Mouse (Mus musculus) cerebellum, postnatal 36 days (tissue): Measurements from ENCODE around the gene Pecam1.
A peak's percentile ranks its signal among the peaks of the same experiment; 100 is the strongest.
"Not testable (repeated sequence)": the region's sequence is repeated elsewhere in the genome, so short reads cannot be mapped to it uniquely, and the experiment has no call there.

Experiments used
- DNase-seq, 2 experiments: peaks; one replicate each; pipeline ENCODE4 v3.0.0; 2021 to 2022; ENCODE audit warnings: mixed read lengths in 2 of 2

Pecam1 gene

DNA sequence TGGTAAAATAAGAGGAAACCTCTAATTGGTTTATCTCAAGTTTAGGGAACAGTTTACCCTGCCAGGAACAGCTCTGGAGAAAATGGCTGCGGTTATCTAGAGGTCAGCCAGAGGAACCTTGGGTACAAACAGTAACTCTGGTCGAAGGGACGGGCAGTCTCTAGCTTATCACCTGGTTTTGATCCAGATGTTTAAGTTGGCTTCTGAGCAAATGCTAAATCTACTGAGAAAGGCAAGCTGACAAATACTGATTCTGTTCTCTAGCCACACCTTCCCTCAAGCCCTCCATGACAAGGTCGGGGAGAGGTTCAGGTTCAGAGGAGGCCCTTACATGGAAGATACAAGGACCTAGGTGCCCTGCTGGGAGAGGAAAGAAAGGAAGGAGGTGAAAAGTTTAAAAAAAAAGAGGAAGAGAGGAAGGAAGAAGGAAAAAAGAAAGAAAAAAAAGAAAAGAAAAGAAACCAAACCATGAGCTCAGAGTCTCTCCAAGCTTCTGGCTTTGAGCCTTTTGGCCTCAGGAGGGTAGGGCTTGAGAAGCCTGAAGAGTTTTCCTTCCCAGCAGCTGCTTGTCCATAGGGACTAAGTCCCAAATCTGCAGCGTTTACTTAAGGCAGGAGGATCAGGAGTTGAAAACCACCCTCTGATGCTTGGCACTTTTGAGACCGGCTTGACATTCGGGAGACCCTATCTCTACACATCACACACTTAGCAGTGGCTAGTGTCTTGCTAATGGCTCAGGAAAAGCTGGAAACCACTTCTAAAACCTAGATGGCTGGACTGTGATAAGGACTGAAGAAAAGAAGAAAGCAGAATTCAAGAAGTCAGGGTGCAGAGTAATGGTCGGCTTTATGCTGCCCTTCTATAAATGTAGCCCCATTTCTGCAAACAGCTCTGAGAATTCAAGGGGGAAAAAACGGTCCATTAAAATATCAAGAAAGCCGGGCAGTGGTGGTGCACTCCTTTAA lies 21.7 kb downstream of the Pecam1 start:
- DNase-seq, result no peak

DNA sequence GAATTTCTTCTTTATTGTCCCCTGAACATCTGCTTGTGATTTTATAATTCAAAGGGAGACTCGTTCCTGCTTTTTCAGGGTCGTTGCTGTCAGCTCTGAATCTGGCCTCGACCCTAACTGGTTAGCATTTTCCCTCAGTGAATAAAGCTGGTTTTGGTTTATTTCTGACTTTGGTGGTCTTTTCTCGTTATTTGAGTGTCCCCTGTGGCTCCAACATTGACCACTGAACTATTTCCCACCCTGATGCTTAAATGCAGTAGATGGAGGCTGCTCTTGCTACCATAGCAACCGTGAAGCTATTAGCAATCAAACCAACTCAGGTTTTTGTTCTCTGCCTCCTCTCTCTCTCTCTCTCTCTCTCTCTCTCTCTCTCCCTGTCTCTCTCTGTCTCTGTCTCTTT lies 22.5 kb downstream of the Pecam1 start:
- DNase-seq, result no peak

DNA sequence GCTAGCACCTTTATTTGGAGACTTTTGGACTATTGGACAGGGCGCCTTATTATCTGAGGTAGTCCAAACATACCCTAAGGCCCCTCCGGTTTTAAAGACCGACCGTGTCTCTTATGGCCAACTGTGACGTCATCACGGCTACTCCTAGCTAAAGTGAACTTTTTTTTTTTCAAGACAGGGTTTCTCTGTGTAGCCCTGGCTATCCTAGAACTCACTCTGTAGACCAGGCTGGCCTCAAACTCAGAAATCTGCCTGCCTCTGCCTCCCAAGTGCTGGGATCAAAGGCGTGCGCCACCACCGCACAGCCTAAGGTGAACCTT lies 25.6 kb downstream of the Pecam1 start:
- not testable (repeated sequence) for DNase-seq

DNA sequence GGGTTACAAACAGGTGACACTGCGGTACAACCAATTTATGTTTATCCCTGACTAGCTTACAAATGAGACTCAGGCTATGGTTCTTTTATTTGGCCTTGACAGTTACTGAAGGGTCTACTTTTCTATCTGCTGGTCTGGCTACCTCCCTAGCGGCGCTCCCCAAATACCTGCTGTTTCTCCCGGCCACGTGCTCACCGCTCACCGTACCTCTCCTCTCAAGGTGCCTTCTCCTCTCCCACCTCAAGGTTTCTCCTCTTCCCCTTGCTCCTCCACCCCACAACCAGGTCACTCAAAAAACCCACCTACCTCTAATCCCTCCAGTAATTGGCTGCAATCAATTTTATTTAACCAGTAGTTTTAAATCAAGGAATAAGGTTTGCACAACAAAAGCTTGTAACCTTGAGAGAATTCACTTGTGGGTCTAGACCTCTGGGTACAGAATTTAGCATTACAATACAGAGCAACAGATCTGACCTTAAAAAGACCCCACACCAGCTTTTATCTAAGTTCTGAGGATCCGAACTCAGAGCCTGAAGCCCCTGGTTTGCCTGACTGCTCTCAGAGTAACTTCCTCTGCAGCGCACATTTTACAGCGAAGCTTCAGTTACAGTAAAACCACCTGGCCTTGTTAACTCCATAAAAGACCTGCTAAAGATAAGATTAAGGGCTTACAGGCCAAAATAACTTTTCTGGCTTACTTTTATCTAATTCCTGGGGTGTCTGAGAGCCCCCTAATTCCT lies 26.1 kb downstream of the Pecam1 start:
- DNase-seq, result no peak

DNA sequence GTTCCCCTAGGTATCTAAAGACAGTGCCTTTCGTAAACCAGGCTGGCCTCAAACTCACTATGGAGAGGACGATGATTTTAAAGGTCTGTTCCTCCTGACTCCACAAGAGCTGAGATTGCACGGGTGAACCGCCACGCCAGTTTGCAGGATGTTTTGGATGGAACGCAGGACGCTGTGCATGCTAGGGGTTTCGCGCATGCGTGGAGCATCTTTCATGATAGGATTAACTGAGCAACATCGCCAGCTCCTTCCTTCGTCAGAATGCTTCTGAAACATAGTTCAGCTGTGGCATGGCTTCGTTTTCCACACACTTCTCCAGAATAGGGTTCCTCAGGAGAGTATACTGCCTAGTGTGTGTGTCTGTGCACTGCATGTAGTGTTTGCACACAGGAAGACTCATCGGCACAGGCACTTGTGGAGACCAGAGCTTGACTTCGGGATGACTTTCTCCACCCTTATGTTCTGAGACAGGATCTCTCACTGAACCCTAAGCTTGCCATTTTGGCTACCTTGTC lies 26.8 kb downstream of the Pecam1 start:
- DNase-seq, result peak; percentile 12 to 17

DNA sequence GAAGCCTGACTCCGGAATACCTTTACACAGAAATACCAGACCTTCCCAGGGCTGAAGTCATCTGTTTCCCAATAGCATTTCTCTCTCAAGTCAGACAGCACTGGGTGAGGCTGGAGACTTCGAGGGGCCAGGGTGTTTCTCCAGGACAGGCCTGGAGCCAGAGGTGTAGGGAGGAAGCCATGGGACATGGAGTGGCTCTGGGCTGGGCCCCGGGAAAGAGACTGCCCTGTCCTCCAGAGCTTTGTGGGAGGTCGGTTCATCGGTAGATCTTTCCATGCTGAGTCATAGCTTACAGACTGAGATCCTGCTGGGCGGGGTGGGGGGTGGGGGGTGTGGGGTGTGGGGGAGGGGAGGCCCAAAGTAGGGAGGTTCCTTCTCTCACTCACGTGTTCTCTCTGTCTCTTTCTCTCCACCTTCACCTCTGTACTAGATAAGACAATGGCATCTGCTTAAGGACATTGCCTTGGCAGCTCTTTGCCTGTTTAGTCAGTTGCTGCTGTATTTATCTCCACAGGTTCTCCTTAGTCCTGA lies 27.5 kb downstream of the Pecam1 start:
- DNase-seq, result no peak

DNA sequence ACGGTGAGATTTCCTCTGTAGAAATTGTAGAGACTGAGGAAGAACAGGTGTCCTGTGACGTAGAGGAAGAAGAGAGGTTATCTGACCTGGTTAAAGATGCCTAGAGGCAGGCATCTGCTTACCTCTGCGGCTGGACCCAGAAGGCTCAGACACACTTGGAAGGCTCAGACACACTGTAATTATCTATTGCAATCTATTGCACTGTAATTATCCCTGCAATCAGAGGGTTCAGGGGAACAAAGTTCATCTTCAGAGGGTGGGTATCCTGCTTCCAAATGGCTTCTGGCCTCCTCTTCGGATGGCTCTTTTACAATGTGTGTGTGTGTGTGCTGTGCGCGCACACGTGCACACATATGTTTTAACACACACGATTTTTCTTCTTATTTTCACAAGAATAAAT lies 30.0 kb downstream of the Pecam1 start:
- DNase-seq, result no peak

DNA sequence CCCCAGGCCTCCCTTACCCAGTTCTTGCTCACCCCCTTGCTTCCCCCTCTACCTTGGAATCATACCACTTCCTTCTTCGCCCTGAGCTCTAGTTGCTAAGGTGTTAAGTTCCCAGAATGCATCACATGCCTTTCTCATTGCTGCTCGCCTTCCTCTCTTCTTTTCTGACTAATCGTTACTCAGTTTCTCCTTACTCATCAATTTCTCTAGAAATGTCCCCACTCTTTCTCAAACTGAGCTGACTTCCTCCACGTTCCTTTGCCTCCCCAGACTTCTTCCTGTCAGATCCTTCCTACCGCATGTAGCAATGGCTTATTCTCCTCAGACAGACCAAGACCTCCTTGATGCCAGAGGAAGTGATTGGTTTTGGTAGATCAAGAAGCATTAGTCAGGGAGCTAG lies 33.9 kb downstream of the Pecam1 start:
- no peak for DNase-seq

DNA sequence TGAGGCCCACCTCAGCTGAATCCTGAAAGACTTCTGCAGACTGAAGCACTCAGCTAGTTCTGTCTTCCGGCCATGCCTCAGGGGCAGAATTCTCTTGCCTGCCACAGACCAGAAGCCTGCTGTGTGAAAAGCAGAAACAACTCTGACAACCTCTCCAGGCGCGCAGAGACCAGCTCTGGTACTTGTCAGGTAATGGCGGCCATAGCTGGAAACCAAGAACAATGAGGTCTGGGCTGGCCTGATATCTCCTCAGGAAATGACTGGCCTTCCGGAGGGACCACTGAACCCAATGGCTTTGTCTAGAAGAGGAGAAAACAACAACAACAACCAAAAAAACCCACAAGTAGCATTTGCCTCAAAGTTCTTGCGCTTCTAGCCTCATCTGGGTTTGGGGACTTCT lies 35.4 kb downstream of the Pecam1 start:
- no peak for DNase-seq

DNA sequence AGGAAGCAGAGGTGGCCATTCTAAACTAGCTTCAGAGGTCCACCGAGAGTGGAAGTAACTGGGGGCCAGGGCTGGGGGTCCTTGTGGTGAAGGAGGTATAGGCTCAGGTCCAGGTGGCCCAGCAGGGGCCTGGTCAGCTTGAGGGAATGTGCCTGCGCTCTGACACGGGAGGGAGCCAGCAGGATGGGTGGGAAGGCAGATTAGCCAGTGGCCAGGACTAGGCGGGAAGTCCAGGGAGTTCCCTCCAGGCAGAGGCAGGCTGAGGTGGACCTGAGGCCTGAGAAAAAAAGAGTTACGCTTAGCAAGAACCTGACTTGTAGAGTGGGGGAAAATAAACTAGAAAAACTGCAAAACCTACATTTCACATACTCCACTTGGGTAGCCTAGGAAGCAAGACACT lies 39.6 kb downstream of the Pecam1 start:
- no peak for DNase-seq

DNA sequence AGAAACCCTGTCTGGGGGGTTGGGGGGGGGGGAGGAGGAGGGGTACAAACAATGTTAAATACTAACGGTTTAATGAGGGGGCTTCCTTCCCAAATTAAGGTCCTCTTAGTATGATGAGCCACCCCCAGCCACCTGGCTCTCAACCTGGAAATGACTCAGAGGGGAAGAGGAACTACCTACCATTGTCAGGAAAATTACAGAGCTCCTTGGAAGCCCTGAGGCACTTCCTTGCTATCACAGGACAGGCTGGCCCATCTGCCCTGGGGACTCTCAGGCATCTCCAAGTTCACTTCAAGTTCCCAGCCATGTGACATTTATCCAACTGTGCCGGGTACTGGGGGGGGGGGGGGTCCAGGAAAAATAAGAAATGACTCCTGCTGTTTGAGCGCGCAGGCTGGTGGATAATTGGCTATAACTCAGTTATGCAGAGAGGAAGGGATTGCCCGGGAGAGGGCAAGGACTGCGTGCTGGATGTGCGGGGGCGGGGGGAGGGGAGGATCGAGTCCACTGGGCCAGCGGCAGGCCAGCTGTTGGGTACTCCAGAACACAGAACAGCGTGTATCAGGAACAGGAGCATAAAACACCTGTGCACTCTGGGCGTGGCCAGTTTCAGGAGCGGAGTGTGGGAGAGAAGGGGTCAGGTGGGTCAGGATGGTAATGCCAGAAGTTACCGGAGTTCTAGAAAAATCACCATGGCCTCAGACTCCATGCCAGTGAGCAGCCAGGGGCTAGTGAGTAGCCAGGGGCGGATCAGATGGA lies 41.0 kb downstream of the Pecam1 start:
- DNase-seq, result no peak

DNA sequence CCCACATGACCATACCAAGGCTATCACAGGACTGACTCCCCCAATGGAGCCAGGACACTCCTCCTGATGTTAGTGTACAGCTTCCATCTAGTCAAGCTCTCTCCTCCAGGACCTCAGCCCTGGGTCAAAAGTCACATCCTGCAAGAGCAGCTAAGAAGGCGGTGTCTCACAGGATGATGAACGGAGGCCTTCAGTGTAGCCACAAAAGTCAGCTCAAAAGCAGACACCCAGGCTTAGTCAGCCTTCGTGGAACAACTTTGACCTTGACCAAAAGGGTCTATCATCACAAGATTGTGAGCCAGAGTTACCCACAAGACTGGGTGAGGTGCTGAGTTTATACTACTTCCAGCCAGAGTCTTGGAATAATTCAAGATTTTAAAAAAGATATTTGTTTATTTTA lies 42.6 kb downstream of the Pecam1 start:
- no peak for DNase-seq

DNA sequence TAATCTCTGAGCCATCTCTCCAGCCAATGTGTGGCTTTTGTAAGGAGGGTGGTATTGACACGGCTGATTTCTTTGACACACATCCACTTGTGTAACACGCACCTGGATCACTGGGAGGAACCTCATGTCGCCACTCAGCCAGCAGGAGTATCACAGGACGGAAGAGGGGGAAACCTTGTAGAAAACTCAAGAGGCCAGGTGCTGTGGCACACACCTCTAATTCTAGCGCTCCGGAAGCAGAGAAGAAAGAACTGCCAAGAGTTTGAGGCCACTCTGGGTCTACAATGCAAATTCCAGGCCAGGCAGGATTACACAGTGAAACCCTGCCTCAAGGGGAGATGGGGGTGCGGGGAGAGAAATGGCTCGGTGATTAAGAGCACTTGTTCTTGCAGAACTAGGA lies 43.3 kb downstream of the Pecam1 start:
- DNase-seq, result no peak

DNA sequence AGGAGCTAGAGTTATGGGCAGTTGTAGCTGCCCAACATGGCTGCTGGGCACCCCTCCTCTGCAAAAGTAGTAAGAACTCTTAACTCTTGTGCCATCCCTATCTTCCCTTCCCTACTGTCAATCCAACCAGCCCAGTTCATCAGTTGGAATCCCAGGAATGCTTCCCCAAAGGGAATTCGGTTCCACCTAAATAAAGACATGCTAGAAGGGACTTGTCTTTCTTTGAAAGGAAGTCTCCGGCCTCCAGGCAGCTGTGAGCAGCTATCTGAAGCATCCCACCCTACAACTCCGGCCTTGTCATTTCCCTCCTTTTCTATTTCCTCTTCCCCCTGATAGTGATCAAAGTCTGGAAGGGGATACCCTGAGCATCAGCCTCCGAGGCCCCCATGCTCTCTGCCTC lies 44.2 kb downstream of the Pecam1 start:
- no peak for DNase-seq

DNA sequence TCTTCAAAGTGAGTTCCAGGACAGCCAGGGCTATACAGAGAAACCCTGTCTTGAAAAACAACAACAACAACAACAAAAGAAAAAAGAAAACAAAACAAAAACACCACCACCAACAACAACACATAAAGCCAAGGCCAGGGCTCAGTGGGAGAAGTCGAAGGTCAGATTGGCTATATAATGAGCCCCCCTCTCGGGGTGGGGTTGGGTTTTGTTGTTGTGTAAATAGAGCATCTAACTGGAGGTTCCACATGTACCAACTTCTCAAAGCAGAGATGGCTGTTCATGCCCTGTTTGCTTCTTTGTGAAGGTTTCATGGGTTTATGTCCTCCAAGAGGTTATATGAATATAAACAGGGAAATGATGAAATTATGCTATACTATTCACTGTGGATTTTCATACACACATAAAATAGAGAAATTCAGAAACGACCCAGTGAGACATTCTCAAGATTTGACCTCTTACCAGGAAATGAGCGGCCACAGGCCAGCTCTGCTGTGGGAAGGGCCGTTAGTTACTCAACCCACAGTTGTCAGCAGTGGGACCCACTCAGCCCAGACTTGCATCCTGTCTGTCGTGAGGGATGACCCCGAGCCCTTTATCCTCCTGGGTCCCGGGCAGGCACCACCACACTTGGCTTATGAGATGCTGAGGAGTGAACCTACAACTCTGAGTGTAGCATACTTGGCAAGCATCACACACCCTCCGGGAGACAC lies 45.9 kb downstream of the Pecam1 start:
- no peak for DNase-seq

DNA sequence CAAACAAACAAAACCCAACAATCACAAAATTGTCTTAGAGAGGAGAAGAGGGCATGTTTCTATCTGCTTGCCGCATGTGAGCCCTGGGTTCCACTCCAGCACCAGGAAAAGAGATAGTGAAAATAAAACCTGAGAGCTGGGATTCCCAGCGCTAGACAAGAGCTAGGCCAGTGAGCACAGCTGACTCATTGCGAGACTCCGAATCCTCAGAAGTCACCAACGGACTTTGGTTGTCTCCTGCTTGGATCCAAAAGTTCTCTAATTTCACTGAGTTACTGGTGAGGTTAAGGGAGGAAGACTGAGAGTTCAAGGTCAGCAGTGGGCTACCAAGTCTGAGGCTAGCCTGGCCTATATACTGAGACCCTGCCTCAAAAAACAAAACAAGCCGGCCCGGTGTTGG lies 46.5 kb downstream of the Pecam1 start:
- no peak for DNase-seq

DNA sequence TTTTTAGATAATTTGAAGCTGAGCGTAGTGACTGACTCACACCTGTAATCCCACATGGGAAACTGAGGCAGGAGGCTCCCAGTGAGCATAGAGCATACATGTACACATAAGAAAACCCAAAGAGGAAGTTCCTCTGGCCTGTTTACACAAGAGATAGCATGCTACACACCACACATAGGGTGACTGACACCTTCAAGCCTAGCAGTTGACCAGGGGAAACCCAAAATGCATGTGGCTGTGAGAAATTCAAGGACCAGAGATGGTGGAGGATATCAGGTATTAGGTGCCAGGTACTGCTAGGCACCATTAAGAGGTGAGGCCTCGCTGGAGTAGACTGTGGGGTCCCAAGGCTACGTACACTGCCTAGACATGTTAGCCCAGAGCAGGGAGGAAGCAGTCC lies 47.8 kb downstream of the Pecam1 start:
- DNase-seq, result no peak

DNA sequence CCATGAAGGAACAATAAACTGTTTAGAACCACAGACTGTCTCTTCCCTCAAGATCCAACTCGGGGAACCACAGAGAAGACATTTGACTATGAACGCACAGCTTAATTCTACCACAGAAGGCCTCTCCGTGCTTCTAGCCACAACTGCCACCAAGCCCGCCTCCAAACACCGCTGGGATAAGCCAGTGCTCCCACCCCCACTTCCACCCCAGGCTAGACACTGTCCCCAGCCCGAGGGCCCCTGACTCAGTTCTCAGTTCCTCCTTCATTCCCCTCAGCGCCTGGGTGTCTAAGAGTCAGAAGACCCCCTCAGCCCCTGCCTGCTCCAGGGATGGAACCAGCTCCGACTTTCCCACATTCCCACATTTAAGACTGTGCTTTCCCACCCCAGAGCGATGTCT lies 48.8 kb downstream of the Pecam1 start:
- DNase-seq, result no peak

DNA sequence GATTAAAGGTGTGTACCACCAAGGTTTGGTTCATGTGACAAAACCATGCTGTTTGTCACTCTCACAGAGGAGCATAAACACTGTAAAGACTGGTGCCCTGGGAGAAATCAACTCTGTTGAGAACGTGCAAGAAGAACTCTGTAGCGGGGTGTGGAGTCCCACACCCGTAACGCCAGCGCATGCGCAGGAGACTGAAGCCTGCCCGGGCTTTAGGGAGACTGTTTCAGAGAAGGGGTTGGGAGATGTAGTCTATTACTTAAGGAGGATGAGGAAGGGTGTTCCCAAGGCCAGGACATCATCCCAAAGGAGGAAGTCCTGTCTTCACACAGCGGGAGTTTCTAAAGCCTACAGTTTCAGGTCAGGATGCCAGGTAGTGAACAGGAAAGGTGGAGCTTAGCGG lies 51.3 kb downstream of the Pecam1 start:
- no peak for DNase-seq

DNA sequence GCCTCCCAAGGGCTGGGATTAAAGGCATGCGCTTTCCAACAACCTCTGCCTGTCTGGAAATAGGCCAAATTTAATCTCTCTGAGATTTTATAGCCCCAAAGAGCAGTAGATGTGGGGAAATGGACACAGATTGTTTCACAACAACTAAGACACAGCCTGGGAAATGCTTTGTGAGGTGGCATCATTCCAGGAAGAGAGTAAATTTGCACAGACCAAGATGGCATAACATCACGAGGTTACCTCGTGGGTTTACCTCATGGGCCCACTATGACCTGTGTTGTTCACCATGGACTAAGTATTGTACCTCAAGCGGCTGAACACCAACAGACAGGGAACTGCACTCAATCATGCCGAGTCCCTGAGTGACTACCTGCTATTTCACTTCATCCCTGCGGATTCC lies 52.1 kb downstream of the Pecam1 start:
- no peak for DNase-seq

DNA sequence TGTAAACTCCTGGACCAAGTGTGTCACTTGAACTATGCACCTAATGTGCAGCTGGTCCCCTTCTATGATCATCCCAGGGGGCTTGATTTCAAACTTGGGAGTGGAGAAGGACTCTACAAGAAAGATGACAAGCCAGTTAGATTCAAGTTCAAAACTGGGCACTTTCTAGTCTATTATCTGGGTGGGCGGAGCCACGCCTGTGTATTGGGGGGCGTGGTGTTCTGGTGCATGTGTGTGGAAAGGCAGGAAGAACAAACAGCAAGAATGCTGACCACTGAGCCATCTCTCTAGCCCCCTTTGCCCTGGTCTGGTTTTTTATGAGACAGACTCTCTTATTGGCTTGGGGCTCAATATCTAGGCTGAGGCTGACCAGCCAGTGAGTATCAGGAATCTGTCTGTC lies 54.5 kb downstream of the Pecam1 start:
- DNase-seq, result no peak

DNA sequence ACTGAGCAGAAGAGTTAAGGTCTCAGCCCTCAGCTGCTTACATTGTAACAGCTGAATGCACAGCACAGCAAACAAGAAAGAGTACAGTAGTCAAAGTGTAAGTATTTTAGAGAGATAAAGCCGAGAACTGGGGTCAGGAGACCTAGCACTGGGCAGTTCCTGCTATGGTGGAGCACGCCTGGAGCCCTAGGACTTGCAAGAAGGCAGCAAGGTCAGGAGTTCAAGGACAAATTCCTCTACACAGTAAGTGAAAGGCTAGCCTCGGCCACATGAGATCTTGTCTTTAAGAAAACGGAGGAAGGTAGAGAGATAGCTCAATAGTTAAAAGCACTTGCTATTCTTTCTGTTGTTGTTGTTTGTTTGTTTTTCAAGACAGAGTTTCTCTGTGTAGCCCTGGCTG lies 57.5 kb downstream of the Pecam1 start:
- DNase-seq, result no peak
